Mouse (Mus musculus): ENCODE results near the gene Fam160a2.
"Not testable (repeated sequence)": the region's sequence is repeated elsewhere in the genome, so short reads cannot be mapped to it uniquely, and the experiment has no call there.

Gene Fam160a2

DNA sequence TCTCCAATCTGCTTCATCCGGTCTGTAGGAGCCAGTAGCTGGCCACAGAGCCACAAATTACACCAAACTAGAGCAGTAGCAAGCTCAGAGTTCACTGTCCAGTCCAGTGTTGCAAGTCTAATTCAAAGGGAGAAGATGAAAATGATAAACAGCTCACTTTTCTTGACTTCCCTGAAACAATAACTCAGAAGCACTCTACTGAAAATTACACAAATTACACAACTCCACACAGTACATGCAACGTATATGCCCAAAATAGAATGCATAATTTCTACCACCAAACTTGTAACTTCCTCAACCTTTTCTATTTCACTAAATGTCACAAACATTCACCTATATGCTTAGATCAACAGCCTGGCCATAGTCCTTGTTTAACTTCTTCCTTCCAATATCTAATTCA, 9.6 kb downstream of the Fam160a2 start:
- no peak for DNase-seq

- DNase-seq, result no peak
Measured at GRCm38 (mm10) chr7:105387696-105388095, 12.2 kb downstream of the Fam160a2 start.

GRCm38 (mm10) chr7:105380329-105380728, 19.5 kb downstream of the Fam160a2 start:
- no peak for DNase-seq

DNA sequence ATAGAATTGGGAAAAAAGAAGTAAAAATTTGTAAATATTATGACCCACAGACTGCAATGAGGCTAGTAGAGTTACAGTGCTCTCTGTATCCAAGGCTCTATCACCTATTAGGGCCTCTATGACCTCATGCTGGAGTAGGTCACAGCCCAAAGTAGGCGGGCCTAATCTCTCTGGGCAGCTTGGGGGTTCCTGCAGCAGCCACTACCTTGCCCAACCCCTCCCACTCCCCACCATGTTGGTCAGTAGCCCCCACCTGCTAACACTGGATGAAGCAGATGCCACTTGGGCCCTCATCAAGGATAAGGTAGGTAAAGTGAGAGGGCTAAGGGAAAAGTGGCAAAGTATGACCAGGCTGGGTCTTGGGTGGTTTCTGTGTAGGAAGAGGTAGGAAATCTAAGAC, 25.0 kb downstream of the Fam160a2 start, which contains the start of gene Gm5901:
Gene Gm5901, plus strand, starts transcription at position 173 of the 400 bp plus-strand sequence.
- no peak for DNase-seq

GRCm38 (mm10) chr7:105373976-105374375, 25.9 kb downstream of the Fam160a2 start:
- DNase-seq, result no peak

DNA sequence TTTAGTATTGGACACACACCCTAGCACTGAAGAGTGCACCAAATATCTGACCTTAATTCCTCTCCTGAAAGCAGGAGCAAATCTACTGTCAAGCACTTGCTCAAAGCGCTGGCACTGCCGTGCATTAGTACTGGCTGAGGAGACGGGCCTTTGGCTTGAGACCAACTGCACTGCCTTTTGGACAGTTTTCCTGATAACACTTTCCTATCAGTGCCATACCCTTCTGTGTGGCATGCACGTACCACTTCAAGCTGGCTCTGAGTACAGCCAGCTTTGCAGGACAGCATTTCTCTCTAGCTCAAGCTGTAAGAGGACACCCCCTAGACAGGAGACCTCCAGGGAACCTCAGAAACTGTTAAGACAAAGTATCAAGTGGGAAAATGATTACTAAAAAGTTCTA, 26.3 kb downstream of the Fam160a2 start:
- no peak for DNase-seq

- no peak for DNase-seq
Measured at GRCm38 (mm10) chr7:105372912-105373311, 26.9 kb downstream of the Fam160a2 start.

- DNase-seq, result no peak
Measured at GRCm38 (mm10) chr7:105368521-105368920, 31.3 kb downstream of the Fam160a2 start.

GRCm38 (mm10) chr7:105367930-105368329, 31.9 kb downstream of the Fam160a2 start, which contains the start of gene Olfr692:
Gene Olfr692 (plus strand): TSS chr7:105368230.
- no peak for DNase-seq

DNA sequence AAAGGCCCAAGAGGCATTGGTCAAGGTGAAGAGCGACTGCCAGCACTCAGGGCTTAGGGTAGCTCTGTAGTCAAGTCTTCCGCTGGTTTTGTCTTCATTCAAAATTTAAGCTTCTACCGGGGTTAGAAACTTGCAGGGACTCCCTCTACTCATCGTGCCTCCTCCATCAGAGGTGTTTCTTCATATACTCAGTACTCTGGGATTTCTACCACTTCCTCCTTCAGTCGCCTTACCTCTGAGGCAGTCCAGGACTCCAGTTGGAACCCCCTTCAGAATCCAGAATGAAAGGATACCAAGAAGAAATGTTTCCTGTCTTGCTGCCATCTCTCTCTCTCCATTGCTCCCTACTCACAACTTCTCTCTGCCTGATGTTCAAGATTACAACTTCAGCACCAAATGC, 32.6 kb downstream of the Fam160a2 start:
- no peak for DNase-seq

GRCm38 (mm10) chr7:105361713-105362112, 38.1 kb downstream of the Fam160a2 start:
- no peak for DNase-seq

DNA sequence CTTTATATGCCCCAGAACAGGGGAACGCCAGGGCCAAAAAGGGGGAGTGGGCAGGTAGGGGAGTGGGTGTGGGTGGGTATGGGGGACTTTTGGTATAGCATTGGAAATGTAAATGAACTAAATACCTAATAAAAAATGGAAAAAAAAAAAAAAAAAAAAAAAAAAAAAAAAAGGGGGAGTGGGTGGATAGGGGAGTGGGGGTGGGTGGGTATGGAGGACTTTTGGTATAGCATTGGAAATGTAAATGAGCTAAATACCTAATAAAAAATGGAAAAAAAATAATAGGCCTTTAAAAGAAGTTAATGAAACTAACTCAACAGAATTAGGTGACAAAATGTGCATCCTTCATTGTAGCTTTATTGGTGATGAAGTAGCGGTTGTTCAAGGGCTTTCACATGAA, 43.4 kb downstream of the Fam160a2 start:
- not testable (repeated sequence) for DNase-seq

- DNase-seq, result not testable (repeated sequence)
Measured at GRCm38 (mm10) chr7:105356064-105356463, 43.8 kb downstream of the Fam160a2 start.

DNA sequence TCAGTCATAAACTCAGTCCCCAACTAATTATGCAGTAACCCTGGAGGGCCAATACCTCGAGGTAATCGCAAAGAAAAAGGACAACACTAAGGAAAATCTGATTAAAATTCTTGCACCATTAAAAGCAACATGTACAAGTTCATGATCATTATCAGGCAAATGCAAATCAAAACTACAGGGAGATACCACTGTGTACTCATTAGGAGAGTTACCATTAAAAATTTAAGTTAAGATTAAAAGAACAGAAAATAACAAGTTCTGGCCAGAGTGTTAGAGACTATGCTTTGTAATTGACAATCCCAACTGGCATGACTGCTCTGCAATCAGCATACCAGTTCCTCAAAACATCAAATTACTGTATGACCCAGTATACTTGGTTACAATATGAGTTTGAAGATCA, 57.1 kb downstream of the Fam160a2 start:
- no peak for DNase-seq

- no peak for DNase-seq
Measured at GRCm38 (mm10) chr7:105342170-105342569, 57.7 kb downstream of the Fam160a2 start, which contains the start of gene Olfr691. Gene Olfr691 (minus strand): TSS chr7:105342270.

DNA sequence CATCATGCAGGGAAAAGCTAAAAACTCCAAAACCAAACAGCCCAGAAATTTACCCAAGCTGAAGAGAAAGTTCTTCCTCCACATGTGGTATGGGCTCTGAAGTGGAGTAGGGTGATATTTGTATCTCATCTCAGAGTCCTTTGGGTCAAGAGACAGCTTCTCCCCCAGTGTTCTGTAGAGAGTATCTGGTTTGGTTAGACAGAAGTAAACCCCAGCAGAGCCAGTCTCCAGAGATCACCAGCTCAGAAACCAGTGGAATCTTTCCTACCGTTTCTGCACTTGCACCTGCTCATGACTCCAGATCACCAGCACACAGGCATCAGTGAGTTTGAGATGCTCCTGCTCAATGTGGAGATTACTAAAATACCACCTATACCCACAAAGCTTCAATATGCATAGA, 65.8 kb downstream of the Fam160a2 start, which contains the start of gene Olfr690:
Gene Olfr690, minus strand, starts transcription at position 101 of the 400 bp plus-strand sequence.
- DNase-seq, result no peak

DNA sequence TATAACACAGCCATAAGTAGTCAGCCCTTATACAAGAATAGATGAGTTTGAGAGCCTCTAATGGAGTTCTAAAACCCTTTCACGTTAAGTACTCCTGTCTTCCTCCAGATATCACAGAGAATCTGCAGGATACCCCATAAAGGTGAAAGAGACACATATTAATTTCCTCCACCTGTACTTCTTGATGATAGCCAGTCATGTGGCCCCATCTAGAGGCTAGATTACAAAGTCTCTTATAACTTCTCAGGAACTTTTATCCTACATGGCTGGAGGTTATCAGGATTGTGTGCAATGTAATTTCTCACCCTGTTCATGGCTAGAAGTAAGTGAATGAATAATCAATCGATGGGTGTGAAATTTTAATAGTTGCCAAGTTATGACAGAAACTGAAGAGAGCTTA, 74.6 kb downstream of the Fam160a2 start:
- no peak for DNase-seq

Data from spleen, adult 18-20 months (tissue).